Mouse (Mus musculus): ENCODE data around the gene Rps6ka2.

DNA sequence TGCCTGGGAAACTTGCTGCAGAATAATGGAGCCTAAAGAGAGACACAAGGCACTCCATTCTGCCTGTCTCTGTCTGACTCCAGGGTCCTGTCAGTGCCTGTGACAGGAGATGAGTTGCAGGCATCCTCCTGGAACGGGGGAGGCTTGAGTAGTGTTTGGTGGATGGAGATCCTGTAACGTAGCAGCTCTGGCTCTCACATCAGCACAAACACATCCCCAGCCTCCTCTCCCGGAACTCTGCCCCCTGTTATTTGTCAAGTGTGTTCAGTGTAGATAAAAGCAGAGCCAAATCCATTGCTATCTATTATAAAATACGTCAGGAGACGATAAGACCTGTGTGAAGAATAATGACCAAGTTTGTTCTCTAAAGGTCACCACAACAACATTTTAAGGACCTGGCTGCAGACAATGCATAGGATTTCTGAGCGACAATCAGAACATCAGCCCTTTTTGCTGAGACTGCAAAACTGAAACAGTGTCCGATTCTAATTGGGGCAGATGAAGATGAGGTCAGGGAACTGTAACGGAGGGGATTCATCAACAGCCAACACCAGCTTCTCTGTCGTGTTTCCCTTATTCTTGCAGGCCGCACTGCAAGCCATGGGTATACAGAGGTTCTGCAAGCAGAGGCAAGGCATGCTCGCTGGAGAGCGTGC, 99.4 kb downstream of the Rps6ka2 start:
- no peak for TF ChIP-seq CTCF (IDR thresholded peaks at IDR 0.05; ENCODE audit: control insufficient read depth, insufficient read depth, low read length)
- no peak for TF ChIP-seq POLR2A (IDR thresholded peaks at IDR 0.05; ENCODE audit: borderline replicate concordance, control insufficient read depth, low read depth, low read length)
